Mouse (Mus musculus): ENCODE measurements at regions not wholly inside any gene's neighbourhood (a gene's known extent, or its start where the extent isn't known, plus 50 kb on each side); places are given as distances from the start of the nearest gene placed in this dataset.

DNA sequence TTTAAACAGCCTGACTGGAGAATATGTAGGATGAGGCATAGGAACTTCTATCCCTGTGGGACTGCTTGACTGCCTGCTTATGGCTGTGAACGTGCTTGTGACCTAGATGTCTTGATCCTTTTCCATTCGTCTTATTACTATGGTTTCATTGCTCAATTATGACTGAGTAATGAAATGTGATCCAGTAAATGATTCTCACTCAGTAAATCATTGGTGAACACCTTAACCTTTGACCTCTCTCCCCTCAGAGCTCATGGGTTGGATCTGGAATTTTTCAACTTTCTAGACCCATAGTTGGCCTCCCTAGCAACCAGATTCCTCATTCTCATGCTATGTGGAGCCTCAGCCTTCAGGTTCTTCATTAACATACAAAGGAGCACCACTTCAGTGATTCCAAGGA is 634.6 kb upstream of the Fam160b2 start:
- in situ Hi-C loops (cut with MboI, MseI) = loop anchor here (25.0 kb wide), 1 partner anchor 428 kb away; no protein-coding TSS in a partner anchor

GRCm38 (mm10) chr14:71231223-71231815 is 631.7 kb upstream of the Fam160b2 start:
- in situ Hi-C loops (cut with MboI, MseI) = loop anchor here (25.0 kb wide), 1 partner anchor 431 kb away; no protein-coding TSS in a partner anchor

GRCm38 (mm10) chr14:71230484-71231188 is 631.0 kb upstream of the Fam160b2 start:
- in situ Hi-C loops (cut with MboI, MseI) = loop anchor here (25.0 kb wide), 1 partner anchor 432 kb away; no protein-coding TSS in a partner anchor

GRCm38 (mm10) chr14:71229955-71230354 is 630.3 kb upstream of the Fam160b2 start:
- in situ Hi-C loops (cut with MboI, MseI) = loop anchor here (25.0 kb wide), 1 partner anchor 432 kb away; no protein-coding TSS in a partner anchor

- in situ Hi-C loops (cut with MboI, MseI) = loop anchor here (25.0 kb wide), 1 partner anchor 433 kb away; no protein-coding TSS in a partner anchor
Observed at GRCm38 (mm10) chr14:71228894-71229446, 629.3 kb upstream of the Fam160b2 start.

- in situ Hi-C loops (cut with MboI, MseI) = no loop called here
Observed at GRCm38 (mm10) chr14:71217041-71217440, 617.4 kb upstream of the Fam160b2 start.

DNA sequence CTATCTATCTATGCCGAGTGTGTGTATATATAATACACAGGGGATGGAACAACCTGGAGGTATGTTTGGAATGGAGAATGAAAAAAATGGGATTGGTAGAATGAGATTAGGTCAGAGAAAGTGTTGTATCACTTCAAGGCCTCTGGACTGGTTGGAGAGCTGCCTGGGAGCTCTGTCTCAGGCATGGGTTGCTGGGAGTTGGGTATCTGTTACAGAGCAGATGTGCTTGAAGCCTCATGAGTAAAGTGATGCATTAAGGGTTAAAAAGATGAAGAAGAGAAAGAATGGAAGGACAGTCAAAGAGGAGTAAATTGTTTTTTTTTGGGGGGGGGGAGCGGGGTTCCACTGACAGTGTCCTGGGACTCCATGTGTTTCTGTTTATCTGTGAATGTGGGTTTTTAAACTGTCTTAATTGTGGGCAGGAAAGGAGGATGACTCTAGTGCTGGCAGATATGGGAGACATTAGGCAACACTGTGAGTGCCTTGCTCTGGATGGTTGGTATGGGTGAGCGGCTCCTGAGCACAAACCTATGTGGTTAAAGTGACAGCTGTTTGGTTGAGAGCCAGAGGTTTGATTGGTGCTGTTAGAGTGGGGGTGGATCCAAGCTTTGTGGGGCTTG is 611.8 kb upstream of the Fam160b2 start:
- in situ Hi-C loops (cut with MboI, MseI) = no loop called here

GRCm38 (mm10) chr14:71203459-71203858 is 603.8 kb upstream of the Fam160b2 start:
- in situ Hi-C loops (cut with MboI, MseI) = no loop called here

- in situ Hi-C loops (cut with MboI, MseI) = no loop called here
Observed at GRCm38 (mm10) chr14:71200917-71201316, 601.3 kb upstream of the Fam160b2 start.

- in situ Hi-C loops (cut with MboI, MseI) = no loop called here
Observed at GRCm38 (mm10) chr14:71199178-71199879, 599.7 kb upstream of the Fam160b2 start.

DNA sequence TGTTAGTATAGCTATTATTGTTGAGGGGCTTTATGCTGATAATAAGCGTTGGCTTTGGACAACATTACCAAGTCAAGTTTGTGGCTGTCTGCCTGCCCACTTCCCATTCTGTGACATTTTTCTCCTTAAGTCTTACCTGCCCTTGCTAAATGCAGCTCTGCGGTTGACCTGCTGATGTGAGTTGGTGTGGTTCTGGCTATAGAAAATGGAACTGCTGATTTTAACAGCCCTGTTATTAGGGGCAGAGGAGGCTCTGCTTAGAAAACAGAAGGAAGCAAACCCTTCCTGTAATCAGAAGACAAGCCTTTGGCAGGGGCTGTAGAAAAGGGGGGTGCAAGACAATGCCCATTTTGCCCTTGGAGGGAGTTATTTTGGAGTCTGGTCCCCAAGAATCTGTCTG is 594.6 kb upstream of the Fam160b2 start:
- in situ Hi-C loops (cut with MboI, MseI) = no loop called here

- in situ Hi-C loops (cut with MboI, MseI) = no loop called here
Observed at GRCm38 (mm10) chr14:71192486-71192885, 592.9 kb upstream of the Fam160b2 start.

GRCm38 (mm10) chr14:71189360-71189759 is 589.7 kb upstream of the Fam160b2 start:
- in situ Hi-C loops (cut with MboI, MseI) = no loop called here

DNA sequence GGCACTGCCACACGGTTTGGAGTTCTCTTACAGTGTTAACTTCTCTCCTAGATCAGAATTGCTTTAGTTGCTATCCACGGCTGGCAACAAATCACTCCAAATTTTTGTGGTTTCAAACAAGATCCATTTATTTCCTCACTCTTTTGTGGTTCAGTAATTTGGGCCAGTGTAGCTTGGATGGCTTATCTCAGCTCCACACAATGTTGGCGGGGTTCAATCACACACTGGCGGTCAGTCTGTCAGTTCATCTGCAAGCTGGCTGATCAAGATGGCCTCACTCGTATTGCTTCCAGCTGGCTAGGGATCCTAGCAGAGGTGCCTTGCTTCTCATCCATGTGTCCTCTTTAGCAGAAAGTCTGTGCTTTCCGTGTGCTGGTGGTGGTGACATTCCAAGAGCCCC is 577.7 kb upstream of the Fam160b2 start:
- in situ Hi-C loops (cut with MboI, MseI) = no loop called here

GRCm38 (mm10) chr14:71174175-71174574 is 574.5 kb upstream of the Fam160b2 start:
- in situ Hi-C loops (cut with MboI, MseI) = no loop called here

GRCm38 (mm10) chr14:71159556-71159955 is 559.9 kb upstream of the Fam160b2 start:
- in situ Hi-C loops (cut with MboI, MseI) = no loop called here

DNA sequence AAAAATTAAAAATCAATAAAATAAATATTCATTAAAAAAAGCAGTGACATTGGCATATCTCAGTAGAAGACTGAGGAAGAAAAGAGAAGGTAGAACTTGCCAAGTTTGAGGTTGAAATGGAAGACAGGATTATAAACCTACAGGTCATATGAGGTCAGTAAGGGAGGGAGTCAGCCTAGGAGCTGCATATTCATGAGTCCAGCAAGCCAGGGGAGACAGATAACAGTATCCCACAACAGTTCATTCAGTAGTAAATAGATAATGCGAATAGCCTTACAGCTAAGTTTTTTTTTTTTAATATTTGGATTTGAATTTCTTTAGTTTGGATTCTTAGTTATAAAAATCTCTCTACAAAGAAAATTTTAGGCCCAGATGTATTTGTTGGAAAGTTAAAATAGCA is 542.8 kb upstream of the Fam160b2 start:
- in situ Hi-C loops (cut with MboI, MseI) = no loop called here

DNA sequence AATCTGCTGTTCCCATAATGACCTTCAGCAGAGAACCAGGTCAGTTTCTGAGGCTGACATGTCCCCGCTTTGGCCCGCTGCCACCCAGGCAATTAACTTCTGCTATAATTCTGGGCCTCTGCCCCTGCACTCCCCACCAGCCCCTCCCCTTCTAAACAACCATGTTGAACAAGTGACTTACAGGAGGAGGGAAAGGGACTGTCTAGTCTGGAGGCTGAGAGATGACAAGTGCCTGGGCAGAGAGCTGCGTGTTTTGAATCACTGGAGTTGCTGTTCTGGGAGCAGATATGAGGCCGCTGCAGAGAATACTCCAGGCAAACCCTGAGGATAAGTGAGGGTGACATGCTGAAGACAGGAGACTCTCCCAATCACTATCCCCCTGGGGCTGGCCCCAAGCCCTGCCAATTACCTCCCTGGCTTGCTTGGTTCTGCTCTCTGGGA is 530.2 kb upstream of the Fam160b2 start:
- in situ Hi-C loops (cut with MboI, MseI) = no loop called here

- in situ Hi-C loops (cut with MboI, MseI) = no loop called here
Observed at GRCm38 (mm10) chr14:71128495-71128894, 528.9 kb upstream of the Fam160b2 start.

DNA sequence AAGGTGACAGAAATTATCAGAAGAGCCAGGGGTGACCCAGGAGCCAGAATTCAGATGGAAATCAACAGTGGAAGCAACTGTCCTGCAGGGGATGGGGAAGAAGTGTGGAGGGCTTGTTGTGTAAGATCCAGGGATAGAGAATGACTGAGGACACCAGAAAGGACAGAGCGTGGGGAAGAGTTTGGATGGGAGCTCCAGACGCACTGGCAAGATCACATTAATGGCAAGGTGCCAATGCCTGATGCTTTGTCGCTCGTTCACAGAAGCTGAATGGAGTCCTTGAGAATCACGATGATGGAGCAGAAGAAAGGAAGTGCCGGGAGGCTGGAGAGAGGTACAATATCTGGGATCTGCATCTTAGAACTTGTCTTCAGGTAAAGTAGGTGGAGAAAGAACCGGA is 519.0 kb upstream of the Fam160b2 start:
- in situ Hi-C loops (cut with MboI, MseI) = no loop called here

DNA sequence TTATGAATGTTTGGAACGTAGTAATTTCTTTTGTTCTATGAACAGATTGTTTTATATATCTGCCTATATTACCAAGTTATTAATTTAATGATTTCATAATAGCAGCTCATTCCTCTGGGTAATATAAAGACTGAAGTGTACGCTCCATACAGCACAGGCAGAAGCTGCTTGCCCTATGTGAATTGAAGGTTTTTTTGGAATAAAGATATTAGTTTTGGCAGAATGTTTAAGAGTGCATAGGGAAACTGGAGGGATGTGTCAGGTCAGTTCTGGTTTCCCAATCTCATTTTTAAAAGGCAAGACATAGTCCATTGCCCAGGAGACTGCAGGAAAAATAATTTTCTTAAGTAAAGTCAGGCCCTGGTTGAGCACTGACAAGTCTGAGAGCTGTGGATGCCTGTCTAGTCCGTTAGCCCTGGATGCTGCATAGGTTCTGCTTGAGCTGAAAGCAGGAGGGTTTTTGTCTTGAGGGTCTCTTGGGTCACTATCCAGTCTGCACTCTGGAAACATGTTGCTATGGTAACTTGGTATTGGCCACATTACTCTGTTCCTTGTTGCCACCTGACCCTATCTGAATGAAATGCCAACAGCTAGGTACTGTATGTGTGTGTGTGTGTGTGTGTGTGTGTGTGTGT is 516.3 kb upstream of the Fam160b2 start:
- in situ Hi-C loops (cut with MboI, MseI) = no loop called here

Measured in T-helper 1 cell (primary cell).